Mouse (Mus musculus) layer of hippocampus, adult 2 months (tissue): ENCODE results near the gene Tes. TPM values are rescaled to one million over a fixed set of nuclear protein-coding genes. Genes with fewer than 3 reads are reported as not detected.
"Not testable (repeated sequence)": the region's sequence is repeated elsewhere in the genome, so short reads cannot be mapped to it uniquely, and the experiment has no call there.

Experiments used
- DNase-seq, 2 experiments: peaks; one replicate each; pipeline ENCODE4 v3.0.0; 2022; ENCODE audit warnings: low spot score in 2 of 2
- H3K27ac ChIP-seq: fragments of 200-600 bp; 2 replicates; pipeline ENCODE4 v1.8.1; 2022
- H3K4me3 ChIP-seq: fragments of 200-600 bp; 2 replicates; pipeline ENCODE4 v1.8.1; 2022; ENCODE audit warnings: mild to moderate bottlenecking
- CTCF ChIP-seq: fragments of 200-600 bp; conservative IDR thresholded peaks from 2 replicates; pipeline ENCODE4 v1.8.1; 2022; ENCODE audit warnings: antibody characterized with exemption, mild to moderate bottlenecking, moderate library complexity
- total RNA-seq, 2 experiments: library from RNA; stranded (reverse); gene quantifications; 2 replicates each; pipeline ENCODE4 v1.2.3; 2021

The Tes gene
- total RNA-seq, 2 experiments from 2014 or later, result 1.8 to 2.8 TPM

DNA sequence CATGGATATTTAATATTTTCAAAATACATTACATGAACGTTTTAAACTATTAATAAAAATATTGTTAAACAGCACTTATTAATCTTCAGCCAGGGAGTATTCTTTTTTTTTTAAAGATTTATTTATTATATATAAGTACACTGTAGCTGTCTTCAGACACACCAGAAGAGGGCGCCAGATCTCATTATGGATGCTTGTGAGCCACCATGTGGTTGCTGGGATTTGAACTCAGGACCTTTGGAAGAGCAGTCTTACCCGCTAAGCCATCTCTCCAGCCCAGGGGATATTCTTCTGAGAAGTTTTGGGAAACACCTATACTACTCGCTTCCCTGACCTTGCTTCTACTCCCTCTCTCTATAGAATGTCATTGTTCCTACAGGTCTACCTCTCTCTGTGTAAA lies 3.1 kb upstream of the Tes start:
- peak; percentile 52 for TF ChIP-seq CTCF

DNA sequence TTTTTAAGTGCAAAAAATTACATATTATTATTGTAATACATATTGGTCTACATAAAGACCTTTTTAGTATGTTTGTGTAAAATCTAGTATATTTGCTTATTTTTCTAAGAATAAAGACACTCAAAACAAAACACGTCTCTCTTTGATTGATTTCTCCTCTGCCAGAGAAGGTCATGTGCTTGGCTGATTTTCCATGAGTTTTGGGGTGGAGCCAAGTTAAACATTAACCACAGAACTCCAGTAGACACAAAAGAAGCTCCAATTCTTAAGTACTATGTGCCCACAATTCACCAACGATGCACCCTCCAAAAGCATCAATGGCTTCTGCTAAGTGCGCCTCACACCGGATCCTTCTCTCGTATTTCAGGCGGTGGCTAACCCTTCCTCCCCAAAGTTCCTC lies 2.6 kb upstream of the Tes start:
- Histone ChIP-seq H3K4me3 (no peak overlapping the region), H3K27ac (no peak overlapping the region)
- DNase-seq, result no peak
- TF ChIP-seq CTCF, result no peak

More for the DNA sequence above, 3.1 kb upstream of the Tes start:
- not testable (repeated sequence) for H3K4me3 ChIP-seq, H3K27ac ChIP-seq, DNase-seq

DNA sequence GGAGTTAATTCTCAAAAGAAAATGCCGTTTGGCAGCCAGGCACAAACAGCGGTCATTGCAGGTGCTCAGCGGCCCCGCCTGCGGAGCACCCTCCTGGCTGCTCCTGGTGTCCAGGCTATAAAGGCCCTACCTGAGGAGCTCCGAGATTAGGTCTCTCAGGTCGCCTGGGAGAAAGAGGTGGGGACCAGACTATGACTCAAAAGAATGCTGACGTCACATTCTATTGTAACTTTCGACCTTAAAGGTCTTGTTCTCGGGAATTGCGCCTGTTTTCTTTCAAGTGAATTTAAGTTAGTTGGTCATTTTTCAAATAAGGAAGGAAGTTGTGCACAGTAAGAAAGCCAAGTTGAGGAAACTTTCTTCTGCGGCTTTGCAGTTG lies 831 bp downstream of the Tes start:
- Histone ChIP-seq H3K4me3 (peak overlapping the region; percentile 65), H3K27ac (no peak overlapping the region)
- DNase-seq, result no peak
- TF ChIP-seq CTCF, result no peak

DNA sequence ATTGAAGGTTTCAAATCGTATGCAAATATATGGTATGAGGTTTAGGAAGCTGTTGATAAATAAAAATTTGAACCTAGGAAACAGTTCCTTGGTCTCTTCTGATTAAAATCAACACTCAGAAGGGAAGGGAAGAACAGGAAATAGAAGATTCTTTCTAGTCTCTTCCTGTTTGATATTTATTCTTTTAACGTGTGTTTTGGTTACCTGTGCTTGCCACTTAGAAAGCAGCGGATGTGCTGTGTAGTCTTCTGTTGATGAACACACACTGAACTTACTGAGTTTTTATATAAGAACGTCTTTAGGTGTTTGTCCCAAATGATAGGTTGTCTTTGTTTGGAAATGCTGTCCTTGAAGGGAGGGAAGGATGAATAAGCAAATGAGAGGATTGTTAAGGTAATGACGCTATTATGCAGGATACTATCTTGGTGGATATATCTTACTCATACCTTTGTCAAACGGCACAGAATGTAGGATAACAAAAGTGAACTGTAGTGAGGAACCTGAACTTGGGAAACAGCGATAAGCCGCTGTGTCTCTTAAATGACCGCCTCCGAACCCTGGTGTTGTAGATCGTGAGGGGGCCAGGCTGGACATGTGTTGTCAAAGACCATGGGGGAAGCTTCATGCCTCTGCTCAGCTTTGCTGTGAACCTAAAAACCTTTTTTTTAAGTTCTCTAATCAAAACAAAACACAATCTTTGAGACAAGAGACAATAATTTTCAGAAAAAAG lies 1.4 kb downstream of the Tes start:
- Histone ChIP-seq H3K4me3 (peak overlapping the region; percentile 65), H3K27ac (no peak overlapping the region)
- no peak for TF ChIP-seq CTCF
- DNase-seq, result no peak

DNA sequence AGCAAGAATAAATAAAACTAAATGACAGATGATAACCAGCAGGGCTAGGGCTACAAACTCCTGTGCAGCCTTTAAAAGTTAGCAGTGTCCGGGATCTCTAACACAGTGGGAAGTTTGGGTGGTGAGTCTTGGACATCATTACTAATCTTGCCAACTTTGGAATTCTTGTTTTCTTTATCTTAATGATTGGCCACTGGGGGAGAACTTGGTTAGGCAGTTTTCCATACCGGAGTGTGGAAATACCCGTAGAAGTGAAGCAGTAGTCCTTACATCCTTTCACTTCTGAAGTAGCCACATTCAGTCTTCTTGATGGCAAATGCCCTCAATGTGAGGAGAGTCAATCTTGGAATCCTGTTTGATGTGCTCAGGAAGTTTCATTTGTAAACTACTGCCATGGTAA lies 7.0 kb downstream of the Tes start:
- no peak overlapping the region for H3K27ac ChIP-seq
- DNase-seq, result no peak
- no peak for TF ChIP-seq CTCF
- no peak overlapping the region for H3K4me3 ChIP-seq

DNA sequence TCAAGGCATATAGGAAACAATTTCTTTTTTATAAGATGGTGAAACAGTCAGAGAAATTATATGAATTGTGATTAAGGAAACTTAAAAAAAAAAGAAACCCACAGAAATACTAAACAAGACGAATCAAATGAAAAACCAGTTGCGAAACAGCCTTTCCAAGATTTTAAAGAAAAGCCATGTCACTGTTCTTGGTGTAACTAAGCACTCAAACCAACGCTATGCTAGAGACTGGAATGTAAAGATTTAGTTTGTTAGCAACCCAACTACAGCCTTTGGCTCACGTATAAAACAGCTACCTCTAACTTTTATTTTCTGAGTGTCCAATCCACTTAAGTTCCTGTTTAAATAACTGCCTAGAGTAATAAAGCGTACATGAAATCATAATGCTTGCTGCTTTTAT lies 7.4 kb downstream of the Tes start:
- Histone ChIP-seq H3K27ac (no peak overlapping the region), H3K4me3 (no peak overlapping the region)
- DNase-seq, result no peak
- no peak for TF ChIP-seq CTCF

DNA sequence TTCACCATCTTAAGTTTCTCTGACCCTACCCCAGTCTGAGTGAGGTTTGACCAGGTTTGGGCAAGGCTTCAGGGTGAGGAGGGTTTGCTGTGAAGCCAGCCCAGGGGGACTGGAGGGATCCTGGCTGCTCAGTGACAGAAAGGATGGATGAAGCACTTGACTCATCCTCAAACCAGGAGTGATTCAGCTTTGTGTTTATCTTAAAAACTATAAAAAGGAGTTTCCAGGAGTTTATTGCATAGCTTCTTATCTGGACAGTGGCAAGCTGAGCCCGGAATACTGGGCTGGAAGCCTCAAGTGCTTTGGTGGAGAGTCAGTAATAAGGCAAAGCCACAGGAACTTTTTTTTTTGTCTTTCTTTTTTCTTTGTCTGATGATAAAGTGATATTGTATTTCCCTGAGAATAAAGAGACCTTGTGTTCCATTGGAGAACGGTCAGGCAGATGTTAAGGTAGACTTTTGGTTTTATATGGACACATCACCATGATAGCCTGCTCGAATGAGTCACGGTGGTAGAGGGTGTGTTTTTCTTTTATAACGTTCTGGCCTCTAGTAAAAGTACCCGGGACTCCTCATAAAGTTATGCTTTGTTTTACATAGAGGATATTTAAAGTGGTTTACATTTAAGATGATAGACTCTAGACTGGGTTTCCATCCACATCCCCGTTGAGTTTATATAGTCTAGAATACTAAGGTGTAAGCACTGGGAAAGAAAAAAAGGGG lies 8.0 kb downstream of the Tes start:
- no peak overlapping the region for H3K4me3 ChIP-seq
- DNase-seq, result no peak
- no peak overlapping the region for H3K27ac ChIP-seq
- TF ChIP-seq CTCF, result no peak

DNA sequence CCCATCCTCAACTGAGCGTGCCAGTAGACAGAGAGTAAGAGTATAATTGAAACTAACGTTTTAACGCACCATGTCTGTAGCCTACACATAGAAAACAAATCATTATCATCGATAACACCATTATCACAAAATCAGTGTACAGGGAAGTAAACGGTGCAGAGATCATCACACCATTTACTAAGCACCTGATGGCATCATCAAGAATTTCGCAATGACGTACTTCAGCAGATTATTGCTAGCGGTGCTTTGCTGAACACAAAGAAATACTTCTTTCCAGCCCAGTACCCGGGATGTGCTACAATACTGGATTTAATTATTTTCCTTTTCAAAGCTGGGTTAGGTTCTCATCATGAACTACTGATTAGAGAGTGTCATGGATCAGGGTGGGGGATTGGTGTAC lies 12.3 kb downstream of the Tes start:
- Histone ChIP-seq H3K27ac (no peak overlapping the region), H3K4me3 (no peak overlapping the region)
- TF ChIP-seq CTCF, result no peak
- no peak for DNase-seq

DNA sequence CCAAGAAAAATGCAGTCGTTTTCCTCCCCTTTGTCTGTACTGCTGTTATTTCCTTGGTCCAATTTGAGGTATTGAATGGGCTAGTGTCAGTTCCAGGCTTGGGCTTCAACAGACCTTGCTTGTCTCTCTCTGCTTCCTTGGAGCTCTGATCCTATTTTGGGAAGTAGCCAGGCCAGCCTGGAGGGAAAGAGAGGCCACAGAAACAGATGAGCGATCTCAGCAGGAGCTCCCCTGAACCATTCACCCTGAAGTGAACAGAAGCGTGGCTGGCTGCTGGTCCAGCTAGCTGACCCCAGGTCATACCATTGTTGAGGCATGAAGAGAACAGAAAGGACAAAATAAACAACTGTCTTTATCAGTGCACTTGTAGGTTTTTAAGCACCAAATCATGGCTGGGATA lies 12.8 kb downstream of the Tes start:
- DNase-seq, result no peak
- Histone ChIP-seq H3K27ac (no peak overlapping the region), H3K4me3 (no peak overlapping the region)
- no peak for TF ChIP-seq CTCF

DNA sequence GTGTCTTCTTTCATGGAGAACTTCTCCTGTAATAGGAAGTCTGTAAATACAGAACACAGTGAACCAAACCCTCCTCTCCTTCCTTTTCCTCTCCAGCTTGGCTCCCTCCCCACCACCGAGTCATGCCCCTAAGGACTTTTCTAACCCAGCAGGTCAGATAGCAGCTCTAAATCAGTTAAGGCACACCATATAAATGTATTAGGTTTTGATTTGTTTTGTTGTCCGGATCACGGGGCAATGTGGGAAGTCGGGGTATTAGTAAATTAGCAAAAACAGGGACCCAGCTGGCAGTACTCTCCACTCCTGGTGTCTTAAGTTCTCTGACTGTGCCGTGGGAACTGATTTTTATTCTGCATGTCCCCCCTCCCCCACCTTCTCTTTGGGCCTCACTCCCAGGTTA lies 14.4 kb downstream of the Tes start:
- no peak for DNase-seq
- no peak overlapping the region for H3K4me3 ChIP-seq
- TF ChIP-seq CTCF, result no peak
- H3K27ac ChIP-seq, result no peak overlapping the region

DNA sequence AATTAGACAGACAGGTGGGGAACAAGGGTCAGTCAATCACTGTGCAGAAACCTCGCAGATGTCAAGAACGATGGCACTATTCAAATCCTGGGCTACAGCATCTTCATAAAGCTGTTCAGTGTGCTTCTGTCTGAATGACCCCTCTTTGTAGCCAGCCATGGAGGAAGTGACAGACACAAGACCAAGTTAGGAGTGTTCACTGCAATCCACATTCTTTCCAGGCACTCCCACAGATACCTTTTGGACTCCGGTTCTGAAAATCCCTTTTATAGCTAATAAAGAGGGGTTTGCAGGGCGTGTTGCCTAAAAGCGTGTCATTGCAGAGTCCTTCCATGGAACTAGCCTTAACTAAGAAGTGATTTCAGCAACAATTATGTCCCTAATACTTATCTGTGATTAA lies 14.9 kb downstream of the Tes start:
- no peak overlapping the region for H3K4me3 ChIP-seq
- H3K27ac ChIP-seq, result no peak overlapping the region
- TF ChIP-seq CTCF, result no peak
- DNase-seq, result no peak

DNA sequence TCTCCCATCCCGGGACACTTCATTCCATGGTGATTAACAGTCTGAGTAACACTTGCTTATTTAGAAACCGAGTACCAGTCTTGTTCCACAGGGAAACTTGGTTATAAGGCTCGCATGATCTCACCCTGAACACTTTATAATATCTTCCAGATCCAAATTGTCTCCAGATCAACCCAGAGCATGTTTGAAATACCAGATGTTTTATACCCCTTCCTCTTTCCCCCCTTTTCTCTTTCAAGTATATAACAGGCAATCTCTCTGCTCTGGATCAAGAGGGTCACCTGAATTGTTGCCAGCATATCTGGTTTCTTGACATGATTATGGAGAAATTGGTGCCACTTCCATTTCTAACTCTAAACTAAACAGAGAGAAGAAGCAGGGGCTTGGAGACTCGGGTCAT lies 17.3 kb downstream of the Tes start:
- no peak for DNase-seq
- no peak for TF ChIP-seq CTCF
- Histone ChIP-seq H3K4me3 (no peak overlapping the region), H3K27ac (no peak overlapping the region)

DNA sequence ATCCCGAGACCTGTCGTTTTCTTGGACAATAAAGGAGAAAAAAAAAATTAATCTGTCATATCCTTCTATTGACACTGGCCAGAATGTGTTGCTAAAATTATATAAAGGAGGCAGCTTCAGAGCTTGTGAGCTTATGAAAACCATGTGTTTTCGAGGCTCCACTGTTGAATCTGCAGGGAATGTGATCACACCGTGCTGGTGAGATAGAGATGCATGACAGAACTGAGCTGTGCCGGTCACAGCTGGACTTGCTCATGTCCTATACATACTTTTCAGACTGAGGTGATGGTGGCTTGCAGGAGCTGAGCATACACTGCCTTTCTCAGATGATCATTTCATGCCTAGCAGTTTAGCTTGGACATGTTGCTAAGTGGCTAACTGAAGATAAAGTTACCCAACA lies 17.9 kb downstream of the Tes start:
- H3K4me3 ChIP-seq, result no peak overlapping the region
- TF ChIP-seq CTCF, result no peak
- DNase-seq, result no peak
- no peak overlapping the region for H3K27ac ChIP-seq

DNA sequence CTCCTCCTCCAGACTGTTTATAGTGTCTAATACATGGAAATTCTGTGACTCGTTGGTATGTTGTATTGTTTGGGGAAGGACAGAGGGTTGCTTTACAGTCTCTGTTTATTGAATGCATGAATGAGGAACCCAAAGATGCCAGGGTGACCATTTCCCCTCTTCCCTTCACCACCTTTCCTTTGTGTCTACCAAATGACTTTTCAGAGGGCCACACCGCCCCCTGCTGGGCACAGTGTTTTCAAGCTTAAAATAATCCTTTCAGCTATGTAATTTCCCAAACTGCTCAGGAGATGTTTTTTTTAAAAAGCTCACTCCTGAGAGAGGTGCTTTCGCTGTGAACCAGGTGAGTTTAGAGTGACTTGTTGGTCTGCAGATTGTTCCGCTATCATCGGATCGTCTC lies 22.5 kb downstream of the Tes start:
- no peak overlapping the region for H3K4me3 ChIP-seq
- no peak overlapping the region for H3K27ac ChIP-seq
- TF ChIP-seq CTCF, result peak; percentile 89
- DNase-seq, result peak; percentile 56 to 74
